Mouse (Mus musculus): ENCODE data around the gene Psmc6.

Gene Psmc6

DNA sequence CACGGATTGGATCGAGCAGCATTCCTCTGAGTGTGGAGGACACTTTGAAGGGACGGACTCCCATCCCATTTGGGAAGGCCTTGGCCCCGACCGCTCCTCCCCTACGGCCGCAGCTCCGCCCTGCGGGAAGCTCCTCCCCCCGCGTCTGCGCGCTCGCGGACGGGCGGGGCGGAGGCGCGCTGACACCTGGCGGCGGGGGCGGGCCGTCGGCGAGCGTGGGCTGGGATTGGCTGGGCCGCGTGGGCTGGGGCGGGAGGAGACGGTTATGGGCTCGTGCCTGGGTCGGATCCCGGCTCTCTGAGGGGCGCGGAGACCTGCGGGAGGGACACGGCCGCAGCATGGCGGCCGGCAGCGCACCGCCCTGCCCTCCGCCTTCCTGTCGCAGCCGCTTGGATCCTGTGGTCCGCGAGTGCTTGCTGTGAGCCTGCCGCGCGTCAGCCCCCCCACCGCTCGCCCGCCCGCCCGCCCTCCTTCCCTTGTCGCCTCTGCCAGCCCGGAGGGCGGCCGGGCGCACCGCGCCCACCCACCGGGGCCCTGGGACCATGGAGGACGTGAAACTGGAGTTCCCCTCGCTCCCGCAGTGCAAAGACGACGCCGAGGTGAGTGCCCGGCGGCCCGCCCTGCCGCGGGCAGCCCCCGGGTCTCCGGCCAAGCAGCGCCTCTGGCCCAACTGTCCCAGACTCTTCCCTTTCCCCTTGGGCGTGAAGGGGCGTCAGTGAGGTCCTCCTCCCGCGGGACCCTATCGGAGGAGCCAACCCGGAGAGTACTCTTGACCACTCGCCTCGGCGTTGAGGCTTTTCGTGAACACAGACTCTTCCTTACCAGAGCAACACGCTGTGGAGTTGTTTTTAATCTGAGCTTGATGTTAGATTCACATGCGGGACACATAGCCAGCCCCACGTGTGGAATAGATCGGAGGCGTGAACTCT lies 21.6 kb downstream of the Psmc6 start, which contains the start of gene Styx:
TSS of gene Styx (plus strand) at position 163 of the 929 bp plus-strand sequence.
- DNase-seq (ENCODE audit: low read depth, low spot score): peak; percentile 70

DNA sequence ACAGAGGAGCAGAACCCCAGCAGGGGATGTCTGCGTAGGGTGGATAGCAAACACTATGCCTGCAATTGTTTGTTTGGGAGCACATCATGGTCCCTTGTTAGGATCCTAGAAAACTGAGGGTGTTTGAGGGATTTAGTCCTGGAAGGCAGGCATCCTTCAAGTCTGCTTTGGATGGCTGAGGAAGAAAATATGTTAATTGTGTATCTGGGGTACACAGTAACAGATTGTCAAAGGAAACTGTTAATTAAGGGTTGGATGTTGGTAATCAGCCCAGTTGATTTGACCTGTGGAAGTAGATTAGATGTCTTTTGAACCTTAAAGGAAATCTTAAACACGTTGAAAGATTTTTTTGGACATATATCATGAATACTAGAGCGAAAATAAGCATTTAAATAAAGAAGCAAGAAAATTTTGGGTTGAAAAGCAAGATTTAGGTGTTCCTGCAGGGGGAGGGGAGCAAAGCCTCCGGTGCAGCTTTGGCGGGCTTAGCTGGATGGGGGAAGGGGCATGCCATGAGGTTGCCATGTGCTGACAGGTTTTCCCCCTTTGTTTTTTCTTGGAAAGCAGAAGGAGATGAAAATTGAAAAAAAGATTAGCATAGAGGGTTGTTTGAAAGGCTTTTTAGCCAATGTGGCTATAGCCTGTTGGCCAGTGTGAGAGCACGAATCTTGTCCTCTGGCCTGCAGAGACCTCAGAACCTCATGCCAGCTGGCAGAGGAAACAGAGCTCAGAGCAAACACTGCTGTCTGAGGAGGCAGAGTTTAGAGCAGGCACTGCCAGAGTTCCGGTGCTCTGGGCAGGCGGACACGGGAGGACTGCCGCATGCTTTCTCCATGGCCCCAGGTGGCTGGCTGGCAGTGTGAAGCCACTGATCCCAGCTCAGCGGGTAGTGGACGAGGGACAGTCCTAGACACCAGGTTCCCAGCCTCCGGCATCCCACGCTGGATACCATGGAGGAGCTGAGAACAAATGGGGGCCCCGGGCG lies 34.9 kb downstream of the Psmc6 start:
- no peak for DNase-seq (ENCODE audit: low read depth, low spot score)

DNA sequence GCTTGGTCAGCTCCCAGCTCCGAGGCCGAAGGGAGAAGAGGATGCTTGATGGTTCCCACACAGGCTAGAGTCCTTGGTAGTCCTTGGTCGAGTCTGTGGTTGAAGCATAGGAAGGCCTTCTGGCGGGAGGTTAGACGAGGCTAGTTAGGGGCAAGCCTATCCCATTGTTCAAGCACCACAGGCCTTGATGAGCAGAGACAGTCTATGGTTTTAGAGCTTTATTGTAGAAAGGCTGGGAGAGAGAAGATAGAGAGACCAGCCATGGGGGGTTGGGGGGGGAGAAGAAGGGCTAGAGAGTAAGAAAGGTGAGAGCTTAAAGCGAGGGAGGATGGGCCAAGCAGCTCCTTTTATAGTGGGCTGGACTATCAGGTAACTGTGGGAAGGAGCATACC lies 35.6 kb downstream of the Psmc6 start:
- no peak for DNase-seq (ENCODE audit: low read depth, low spot score)

DNA sequence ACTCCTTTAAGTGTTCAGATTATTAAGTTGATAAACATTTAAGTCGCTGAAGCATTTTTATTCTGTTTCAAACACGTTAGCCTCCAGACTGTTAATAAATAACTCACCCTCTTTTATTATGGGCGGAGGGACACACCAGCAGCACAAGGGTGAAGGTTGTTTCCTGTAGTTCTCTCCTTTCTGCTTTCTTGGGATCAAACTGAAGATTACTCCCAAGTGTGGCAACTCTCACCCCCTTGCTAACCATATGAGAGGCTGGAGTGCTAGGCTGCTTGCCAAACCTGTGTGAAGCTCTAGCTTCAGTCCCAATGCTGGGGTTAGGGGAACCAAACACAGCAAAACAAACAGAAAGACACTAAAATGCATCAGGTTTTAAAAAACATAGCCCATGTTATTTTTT lies 49.2 kb downstream of the Psmc6 start:
- DNase-seq (ENCODE audit: low read depth, low spot score): no peak

DNA sequence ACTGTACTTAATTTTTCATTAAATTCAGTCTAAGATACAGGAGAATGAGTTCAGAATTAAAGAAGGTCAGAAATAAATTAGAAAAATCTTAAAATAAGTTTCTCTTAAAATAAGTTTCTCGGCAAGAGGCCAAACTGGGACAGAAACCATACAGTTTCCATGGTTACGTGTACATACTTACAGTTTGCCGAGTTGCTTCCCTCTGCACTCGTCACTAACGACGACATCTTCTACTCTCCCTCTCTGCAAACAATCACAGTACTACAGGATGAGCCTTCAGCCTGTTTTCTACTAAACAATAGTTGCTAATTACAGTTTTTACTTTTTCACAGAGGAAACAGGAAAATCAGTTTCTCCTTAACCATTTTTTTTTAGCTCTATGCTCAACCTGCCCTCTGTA lies 51.2 kb downstream of the Psmc6 start:
- DNase-seq (ENCODE audit: low read depth, low spot score): no peak

DNA sequence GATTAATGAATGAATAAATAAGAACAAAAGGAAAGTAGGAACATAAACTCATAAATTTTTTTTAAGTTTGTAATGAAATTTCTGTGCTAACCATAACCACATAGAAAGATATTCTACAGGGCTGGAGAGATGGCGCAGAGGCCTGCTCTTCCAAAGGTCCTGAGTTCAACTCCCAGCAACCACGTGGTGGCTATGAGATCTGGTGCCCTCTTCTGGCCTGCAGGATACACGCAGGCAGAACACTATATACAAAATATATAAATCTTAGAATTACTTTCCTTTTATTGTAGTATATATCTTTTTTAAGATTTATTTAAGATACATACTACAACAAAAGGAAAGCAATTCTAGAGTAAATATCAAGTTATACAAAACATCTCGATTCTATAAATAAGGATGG lies 53.3 kb downstream of the Psmc6 start:
- no peak for DNase-seq (ENCODE audit: low read depth, low spot score)

DNA sequence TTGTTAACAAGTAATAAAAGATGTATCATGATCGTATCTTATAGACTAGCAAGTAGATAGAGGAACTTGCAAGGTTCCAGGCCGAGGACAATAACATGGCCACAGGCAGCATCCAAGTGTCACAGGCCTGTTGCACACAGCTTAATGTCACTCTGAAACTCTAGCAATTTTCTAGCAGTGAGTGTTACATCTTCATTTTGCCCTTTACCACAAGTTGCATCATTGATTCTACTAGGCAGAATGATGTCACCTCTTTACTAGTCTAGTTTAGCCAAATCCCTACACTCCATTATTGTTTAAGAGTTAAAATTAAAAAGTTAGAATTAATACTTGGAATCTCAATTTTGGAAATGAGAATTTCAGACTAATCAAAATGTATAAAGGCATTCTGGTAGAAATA lies 56.0 kb downstream of the Psmc6 start:
- DNase-seq (ENCODE audit: low read depth, low spot score): no peak

DNA sequence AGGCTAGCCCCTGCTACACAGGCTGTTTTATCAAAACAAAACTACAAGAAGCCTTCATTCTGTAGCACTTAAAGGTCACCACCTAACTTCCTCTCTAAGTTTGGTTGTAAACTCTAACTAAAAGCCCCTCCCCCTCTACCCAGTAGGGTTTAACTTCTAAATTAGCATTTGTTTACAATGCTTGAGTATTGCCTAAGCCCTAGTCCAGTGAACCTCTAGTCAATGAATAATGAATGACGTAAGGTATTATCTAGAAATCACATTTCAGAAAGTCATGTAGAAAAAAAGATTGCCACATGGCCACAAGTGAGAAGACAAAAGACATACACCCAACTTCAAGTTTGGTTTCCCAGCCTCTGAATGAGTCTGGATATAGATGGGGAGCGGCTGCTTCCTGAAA lies 57.9 kb downstream of the Psmc6 start:
- no peak for DNase-seq (ENCODE audit: low read depth, low spot score)

DNA sequence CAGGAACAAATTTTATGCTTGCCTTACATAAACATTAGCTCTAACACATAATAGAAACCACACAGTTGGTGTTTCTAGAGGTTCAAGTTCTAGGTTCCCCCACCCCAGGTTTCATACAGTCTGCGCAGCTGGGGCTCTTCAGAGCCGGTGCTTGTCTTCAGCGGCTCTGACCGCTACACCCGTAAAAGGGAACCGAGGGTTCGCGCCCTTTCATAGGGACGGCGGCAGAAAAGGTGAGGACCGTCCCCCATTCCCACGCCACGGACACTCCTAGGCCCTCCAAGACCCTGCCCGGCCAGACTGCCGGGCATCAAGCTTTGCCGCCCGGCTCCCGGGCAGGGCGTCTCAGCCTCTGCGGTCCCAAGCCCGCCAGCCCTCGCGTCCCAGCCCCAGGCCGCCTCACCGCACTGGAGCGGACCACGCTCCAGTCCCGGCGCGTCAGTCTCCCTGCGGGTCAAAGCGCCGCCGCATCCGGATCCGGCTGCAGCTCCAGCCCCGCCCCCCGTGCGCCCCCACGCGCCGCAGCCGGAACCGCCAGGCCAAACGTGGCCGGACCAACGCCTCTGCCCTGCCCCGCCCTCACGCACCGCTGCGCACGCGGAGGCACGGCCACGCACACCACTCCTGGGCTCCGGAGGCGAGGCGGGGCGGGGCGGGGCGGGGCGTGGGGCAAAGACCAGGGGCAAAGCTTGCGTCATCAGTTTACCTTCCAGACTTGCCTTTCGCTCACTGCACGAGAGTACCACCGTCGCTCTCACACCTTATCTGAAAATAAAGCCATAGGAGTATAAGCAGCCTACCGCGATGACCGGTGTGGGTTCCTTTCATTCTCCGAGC lies 59.0 kb downstream of the Psmc6 start:
- peak; percentile 73 for DNase-seq (ENCODE audit: low read depth, low spot score)

DNA sequence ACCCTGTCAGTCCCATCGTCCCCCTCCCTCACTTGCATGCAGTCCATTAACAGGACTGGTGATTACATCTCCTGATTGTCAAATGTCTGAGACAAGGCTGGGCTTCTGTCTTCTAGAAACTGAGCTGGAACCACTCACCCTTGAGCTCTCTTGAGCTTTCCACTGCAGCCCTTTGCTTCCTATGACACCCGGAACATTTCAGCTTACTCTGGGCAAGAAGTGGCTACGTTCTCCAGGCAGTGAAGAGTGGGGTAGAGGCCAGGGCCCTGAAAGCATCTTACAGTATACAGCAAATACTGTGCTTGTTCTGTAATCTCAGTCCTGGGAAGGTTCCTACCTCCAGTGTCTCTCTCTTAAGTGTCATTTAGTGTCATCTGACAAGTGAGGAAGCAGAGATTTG lies 59.6 kb downstream of the Psmc6 start:
- no peak for DNase-seq (ENCODE audit: low read depth, low spot score)

All from telencephalon, adult 2 months (tissue).